Mouse (Mus musculus) CH12.LX (cell line): ENCODE results near the gene Prr14. TPM values are rescaled to one million over a fixed set of nuclear protein-coding genes. Genes with fewer than 3 reads are reported as not detected.
"Not testable (repeated sequence)": the region's sequence is repeated elsewhere in the genome, so short reads cannot be mapped to it uniquely, and the experiment has no call there.

ENCODE experiments used
- DNase-seq: peaks from one replicate; pipeline ENCODE4 v3.0.0-alpha.2; 2013; ENCODE audit errors: extremely low read depth
- H3K27ac ChIP-seq: 2 replicates; pipeline ENCODE4 v1.5.1; 2012; ENCODE audit warnings: low read depth, mild to moderate bottlenecking, control low read depth, moderate library complexity; ENCODE audit not compliant: insufficient read depth
- H3K27me3 ChIP-seq: replicated peaks from 2 replicates; pipeline ENCODE3; 2012; ENCODE audit warnings: inconsistent platforms
- H3K36me3 ChIP-seq, 2 experiments: replicated peaks in 1 of 2; 2 replicates each; pipeline versions ENCODE3 to v1.6.1; 2012; ENCODE audit warnings: inconsistent platforms in 1 of 2, low read length in 1 of 2, mild to moderate bottlenecking in 1 of 2, mixed read lengths in 1 of 2, moderate library complexity in 1 of 2; ENCODE audit not compliant: control insufficient read depth in 1 of 2, insufficient read depth in 1 of 2
- H3K4me1 ChIP-seq, 2 experiments: 2 replicates each; pipeline ENCODE4 v1.6.1; 2012; ENCODE audit warnings: inconsistent platforms in 1 of 2, moderate library complexity in 1 of 2; ENCODE audit not compliant: insufficient read depth in 2 of 2, control insufficient read depth in 1 of 2
- H3K4me2 ChIP-seq: 2 replicates; pipeline ENCODE4 v1.6.1; 2012; ENCODE audit warnings: low read depth, mild to moderate bottlenecking, control low read depth; ENCODE audit not compliant: poor library complexity, insufficient read depth, severe bottlenecking
- H3K4me3 ChIP-seq, 3 experiments: fragments of 150-350 bp in 1 of 3; sonication (generic) in 1 of 3; replicated peaks in 1 of 3; 2 replicates each; pipeline versions ENCODE3 to v1.5.1; 2011 to 2012; ENCODE audit warnings: low read depth in 2 of 3, low read length in 2 of 3, mild to moderate bottlenecking in 2 of 3, moderate library complexity in 2 of 3, control low read depth in 1 of 3, improper control_type of control experiment in 1 of 3, inconsistent platforms in 1 of 3, mixed read lengths in 1 of 3; ENCODE audit not compliant: poor library complexity in 1 of 3
- H3K79me2 ChIP-seq: replicated peaks from 2 replicates; pipeline ENCODE4 v1.6.1; 2012; ENCODE audit warnings: mild to moderate bottlenecking, moderate library complexity; ENCODE audit not compliant: control insufficient read depth, poor library complexity, insufficient read depth, severe bottlenecking; ENCODE audit errors: extremely low read depth
- H3K9ac ChIP-seq: 2 replicates; pipeline ENCODE4 v1.6.1; 2012; ENCODE audit warnings: low read depth, mild to moderate bottlenecking, control low read depth, moderate library complexity; ENCODE audit not compliant: insufficient read depth
- H3K9me3 ChIP-seq: replicated peaks from 2 replicates; pipeline ENCODE3; 2012; ENCODE audit warnings: low read length, inconsistent platforms, mixed read lengths
- BHLHE40 ChIP-seq: IDR thresholded peaks from 2 replicates; pipeline ENCODE4 v1.6.1; 2011; ENCODE audit warnings: mild to moderate bottlenecking, low read depth, low read length, improper control_type of control experiment
- CHD1 ChIP-seq: IDR thresholded peaks from 2 replicates; pipeline ENCODE4 v1.6.1; 2012; ENCODE audit warnings: low read depth, low read length, improper control_type of control experiment, inconsistent platforms
- CHD2 ChIP-seq: IDR thresholded peaks from 2 replicates; pipeline ENCODE4 v1.6.1; 2011; ENCODE audit warnings: low read length, improper control_type of control experiment
- EP300 ChIP-seq: IDR thresholded peaks from 2 replicates; pipeline ENCODE4 v1.6.1; 2011; ENCODE audit warnings: low read length, improper control_type of control experiment
- HCFC1 ChIP-seq: IDR thresholded peaks from 2 replicates; pipeline ENCODE4 v1.6.1; 2012; ENCODE audit warnings: low read depth, mild to moderate bottlenecking, inconsistent platforms, low read length, improper control_type of control experiment
- IRF4 ChIP-seq: IDR thresholded peaks from 2 replicates; pipeline ENCODE4 v1.6.1; 2014; ENCODE audit warnings: low read depth, mild to moderate bottlenecking, inconsistent platforms, low read length, improper control_type of control experiment
- JUND ChIP-seq: conservative IDR thresholded peaks from 2 replicates; pipeline ENCODE4 v1.6.1; 2011; ENCODE audit warnings: low read depth, low read length, improper control_type of control experiment
- MAZ ChIP-seq: IDR thresholded peaks from 2 replicates; pipeline ENCODE4 v1.6.1; 2012; ENCODE audit warnings: low read depth, mild to moderate bottlenecking, inconsistent platforms, low read length, improper control_type of control experiment, moderate library complexity
- MEF2A ChIP-seq: IDR thresholded peaks from 2 replicates; pipeline ENCODE4 v1.6.1; 2014; ENCODE audit warnings: low read depth, mild to moderate bottlenecking, inconsistent platforms, low read length, improper control_type of control experiment, borderline replicate concordance
- MXI1 ChIP-seq: IDR thresholded peaks from 2 replicates; pipeline ENCODE4 v1.6.1; 2011; ENCODE audit warnings: mild to moderate bottlenecking, low read depth, low read length, improper control_type of control experiment
- MYC ChIP-seq: IDR thresholded peaks from 2 replicates; pipeline ENCODE4 v1.6.1; 2011; ENCODE audit warnings: low read depth, mild to moderate bottlenecking, improper control_type of control experiment, low read length
- POLR2AphosphoS2 ChIP-seq: IDR thresholded peaks from 2 replicates; pipeline ENCODE4 v1.6.1; 2011; ENCODE audit warnings: low read depth, low read length, improper control_type of control experiment
- SIN3A ChIP-seq: IDR thresholded peaks from 2 replicates; pipeline ENCODE4 v1.6.1; 2012; ENCODE audit warnings: low read length, improper control_type of control experiment, inconsistent platforms
- SMC3 ChIP-seq: IDR thresholded peaks from 2 replicates; pipeline ENCODE4 v1.6.1; 2011; ENCODE audit warnings: low read depth, low read length, improper control_type of control experiment
- TBP ChIP-seq: conservative IDR thresholded peaks from 2 replicates; pipeline ENCODE4 v1.6.1; 2011; ENCODE audit warnings: low read depth, low read length, improper control_type of control experiment
- TCF12 ChIP-seq: IDR thresholded peaks from 2 replicates; pipeline ENCODE4 v1.6.1; 2014; ENCODE audit warnings: low read depth, mild to moderate bottlenecking, inconsistent platforms, low read length, improper control_type of control experiment
- UBTF ChIP-seq: IDR thresholded peaks from 2 replicates; pipeline ENCODE4 v1.6.1; 2012; ENCODE audit warnings: low read depth, mild to moderate bottlenecking, inconsistent platforms, low read length, improper control_type of control experiment, moderate library complexity
- USF1 ChIP-seq: IDR thresholded peaks from 2 replicates; pipeline ENCODE4 v1.6.1; 2014; ENCODE audit warnings: low read depth, mild to moderate bottlenecking, inconsistent platforms, low read length, improper control_type of control experiment
- USF2 ChIP-seq: conservative IDR thresholded peaks from 2 replicates; pipeline ENCODE4 v1.6.1; 2011; ENCODE audit warnings: low read depth, low read length, improper control_type of control experiment
- ZMIZ1 ChIP-seq: IDR thresholded peaks from 2 replicates; pipeline ENCODE4 v1.6.1; 2012; ENCODE audit warnings: low read depth, mild to moderate bottlenecking, inconsistent platforms, low read length, improper control_type of control experiment
- dilution Hi-C: fragments of 300-500 bp; cut with MboI; formaldehyde crosslinking; loops from 2 replicates; pipeline ENCODE4 v1.14.3; 2020; ENCODE audit warnings: low sequenced_read_pairs; ENCODE audit not compliant: extremely low pct_unique_long_range_greater_than_20kb, extremely low pct_ligation_motif_present
- in situ Hi-C: fragments of 300-500 bp; cut with MboI; formaldehyde crosslinking; loops from 3 replicates; pipeline ENCODE4 v1.14.3; 2019; ENCODE audit warnings: low sequenced_read_pairs, low pct_ligation_motif_present, low pct_unique_long_range_greater_than_20kb, mixed read lengths
- polyA plus RNA-seq: library from polyadenylated mRNA; unstranded; fragments of >175 nt; gene quantifications from 2 replicates; pipeline ENCODE4 v1.2.1, GENCODE M21; 2012; ENCODE audit warnings: low read depth; ENCODE audit not compliant: insufficient read length
- total RNA-seq, 2 experiments: library from RNA; depleted of rRNA; stranded (reverse); fragments of 300-350 nt in 1 of 2; fragments of >200 nt in 1 of 2; gene quantifications; 2 replicates each; pipeline ENCODE4 v1.2.3; 2012 to 2014

Prr14 gene
- total RNA-seq (2012; rRNA removed) = 10.4 and 11.3 TPM in 2 replicates
- total RNA-seq (2014; rRNA removed) = 6.7 and 7.6 TPM in 2 replicates
- 26.2 and 31.3 TPM in 2 replicates for polyA plus RNA-seq

- H3K4me2 ChIP-seq, H3K4me3 ChIP-seq, H3K27ac ChIP-seq, H3K79me2 ChIP-seq, dilution Hi-C loops, DNase-seq, H3K27me3 ChIP-seq, H3K9ac ChIP-seq: not testable (repeated sequence)
- Histone ChIP-seq H3K36me3 (peaks cover 35 to 62% of the 10 kb centered on the region in 2 experiments), H3K4me1 (peaks cover 2 to 26% of the 10 kb centered on the region in 2 experiments; a peak in 2 of 4 replicates), H3K9me3 (peaks cover 25% of the 10 kb centered on the region)
- in situ Hi-C loops = loop anchor here (5.0 kb wide), 1 partner anchor 37 kb away; the partner anchor contains the start of gene Zfp688
These were observed at the start of gene Prr14 for GRCm38 (mm10) chr7:127459311-127459710. TSS of gene Prr14 (plus strand) at chr7:127459611.

- H3K36me3 ChIP-seq = peaks cover 0 to 4% of the 10 kb centered on the region in 2 experiments
- no peak overlapping the region for H3K4me3 ChIP-seq
- no peak overlapping the region for H3K9ac ChIP-seq
- in situ Hi-C loops (no loop called here), dilution Hi-C loops (no loop called here)
- no peak for TF ChIP-seq CHD1
- TF ChIP-seq USF2 = no peak
- no peak for TF ChIP-seq MYC
- TF ChIP-seq HCFC1 = no peak
- TF ChIP-seq SMC3 = no peak
- no peak for TF ChIP-seq USF1
- no peak for TF ChIP-seq MEF2A
- TF ChIP-seq IRF4 = no peak
- no peak for TF ChIP-seq BHLHE40
- TF ChIP-seq MAZ = no peak
- TF ChIP-seq CHD2 = no peak
- no peak for TF ChIP-seq TBP
- TF ChIP-seq ZMIZ1 = no peak
- no peak for TF ChIP-seq TCF12
- no peak for TF ChIP-seq EP300
- TF ChIP-seq JUND = no peak
- TF ChIP-seq UBTF = no peak
- TF ChIP-seq SIN3A = no peak
- no peak for TF ChIP-seq POLR2AphosphoS2
- no peak for TF ChIP-seq MXI1
- no peak overlapping the region for H3K4me2 ChIP-seq
- H3K4me1 ChIP-seq = peaks cover 0 to 11% of the 10 kb centered on the region in 2 experiments; a peak in 2 of 4 replicates
- H3K27ac ChIP-seq = no peak overlapping the region
- DNase-seq = no peak
- no peaks in the 10 kb centered on the region for H3K79me2 ChIP-seq
- H3K9me3 ChIP-seq = peaks cover 5% of the 10 kb centered on the region
- no peaks in the 10 kb centered on the region for H3K27me3 ChIP-seq
These were observed 48.0 kb upstream of the Prr14 start for GRCm38 (mm10) chr7:127411418-127411817.
